Mouse (Mus musculus) cerebellum, adult 2 months (tissue): ENCODE measurements around the gene Cntnap2. TPM values are rescaled to one million over a fixed set of nuclear protein-coding genes. Genes with fewer than 3 reads are reported as not detected.

Experiments used
- DNase-seq, 2 experiments: peaks; one replicate each; pipeline ENCODE4 v3.0.0; 2021
- H3K27ac ChIP-seq: fragments of 200-500 bp; 2 replicates; pipeline ENCODE4 v1.5.1; 2012; ENCODE audit warnings: low read length, control low read depth, inconsistent platforms; ENCODE audit not compliant: insufficient read depth
- H3K27me3 ChIP-seq: fragments of 200-500 bp; 2 replicates; pipeline ENCODE4 v1.6.1; 2012; ENCODE audit warnings: inconsistent platforms, mild to moderate bottlenecking, low read length, moderate library complexity; ENCODE audit not compliant: control insufficient read depth, insufficient read depth
- H3K4me1 ChIP-seq: fragments of 200-500 bp; 2 replicates; pipeline ENCODE4 v1.6.1; 2011; ENCODE audit warnings: low read length; ENCODE audit not compliant: control insufficient read depth, insufficient read depth
- H3K4me3 ChIP-seq: fragments of 200-500 bp; replicated peaks from 2 replicates; pipeline ENCODE3; 2011; ENCODE audit warnings: mild to moderate bottlenecking, low read depth, low read length, control low read depth; ENCODE audit not compliant: insufficient read depth
- CTCF ChIP-seq: fragments of 200-500 bp; IDR thresholded peaks from 2 replicates; pipeline ENCODE4 v1.5.1; 2011; ENCODE audit warnings: low read depth, mild to moderate bottlenecking, control low read depth, low read length, moderate library complexity, borderline replicate concordance; ENCODE audit not compliant: insufficient read depth
- POLR2A ChIP-seq: fragments of 200-500 bp; IDR thresholded peaks from 2 replicates; pipeline ENCODE4 v1.6.1; 2011; ENCODE audit warnings: low read length, control low read depth, borderline replicate concordance; ENCODE audit not compliant: insufficient read depth
- WGBS: fragments of 180-500 bp; shearing (Covaris S2); methylation state at CpG from one replicate; pipeline ENCODE4 v1.1.7; 2018; 5-methylcytosine and 5-hydroxymethylcytosine counted together
- polyA plus RNA-seq: library from polyadenylated mRNA; depleted of rRNA; stranded (reverse); fragments of >200 nt; gene quantifications from 2 replicates; pipeline ENCODE4 v1.2.3, GENCODE M21; 2012

Gene Cntnap2
- polyA plus RNA-seq, 1 experiment = 32.4 TPM

- Histone ChIP-seq H3K4me1 (no peaks in the 10 kb centered on the region), H3K4me3 (no peak overlapping the region), H3K27ac (no peak overlapping the region), H3K27me3 (no peaks in the 10 kb centered on the region)
- TF ChIP-seq CTCF (no peak), POLR2A (no peak)
- DNase-seq = no peak
- 81% methylated on average over 2 of the region's 2 CpGs for WGBS
These were observed 1972.2 kb downstream of the Cntnap2 start for GRCm38 (mm10) chr6:47031362-47031761.

- H3K27me3 ChIP-seq = no peaks in the 10 kb centered on the region; the same call in 1 of the 2 replicates
- H3K4me1 ChIP-seq = no peaks in the 10 kb centered on the region
- no peak overlapping the region for H3K4me3 ChIP-seq
- WGBS = 21% methylated on average over 1 of the region's 1 CpGs
- H3K27ac ChIP-seq = no peak overlapping the region
- peak in 1 of 2 experiments; percentile 69 for DNase-seq
- TF ChIP-seq POLR2A = no peak
- no peak for TF ChIP-seq CTCF
These were observed 1983.4 kb downstream of the Cntnap2 start for GRCm38 (mm10) chr6:47042602-47043001.

DNA sequence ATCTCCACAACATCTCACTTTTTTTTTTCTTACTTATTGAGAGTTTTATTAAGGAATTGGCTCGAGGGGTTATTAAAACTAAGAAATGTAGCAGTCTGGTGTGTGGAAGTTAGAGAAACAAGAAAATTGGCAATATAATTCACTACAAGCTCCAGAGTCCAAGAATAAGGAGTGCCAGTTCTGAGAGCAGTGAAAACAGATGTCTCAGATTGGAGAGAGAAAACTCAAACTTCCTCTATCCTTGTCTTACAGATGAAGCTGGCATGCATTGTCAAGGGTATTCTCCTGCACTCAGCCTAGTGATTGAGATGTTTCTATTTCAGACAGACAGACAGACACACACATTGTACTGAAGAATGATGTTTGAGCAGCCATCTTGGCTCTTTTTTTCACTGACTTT, 1984.4 kb downstream of the Cntnap2 start:
- 93% methylated on average over 1 of the region's 1 CpGs for WGBS
- Histone ChIP-seq H3K4me3 (no peak overlapping the region), H3K27me3 (no peaks in the 10 kb centered on the region; the same call in 1 of the 2 replicates), H3K4me1 (no peaks in the 10 kb centered on the region), H3K27ac (no peak overlapping the region)
- DNase-seq = no peak
- TF ChIP-seq CTCF (no peak), POLR2A (no peak)

DNA sequence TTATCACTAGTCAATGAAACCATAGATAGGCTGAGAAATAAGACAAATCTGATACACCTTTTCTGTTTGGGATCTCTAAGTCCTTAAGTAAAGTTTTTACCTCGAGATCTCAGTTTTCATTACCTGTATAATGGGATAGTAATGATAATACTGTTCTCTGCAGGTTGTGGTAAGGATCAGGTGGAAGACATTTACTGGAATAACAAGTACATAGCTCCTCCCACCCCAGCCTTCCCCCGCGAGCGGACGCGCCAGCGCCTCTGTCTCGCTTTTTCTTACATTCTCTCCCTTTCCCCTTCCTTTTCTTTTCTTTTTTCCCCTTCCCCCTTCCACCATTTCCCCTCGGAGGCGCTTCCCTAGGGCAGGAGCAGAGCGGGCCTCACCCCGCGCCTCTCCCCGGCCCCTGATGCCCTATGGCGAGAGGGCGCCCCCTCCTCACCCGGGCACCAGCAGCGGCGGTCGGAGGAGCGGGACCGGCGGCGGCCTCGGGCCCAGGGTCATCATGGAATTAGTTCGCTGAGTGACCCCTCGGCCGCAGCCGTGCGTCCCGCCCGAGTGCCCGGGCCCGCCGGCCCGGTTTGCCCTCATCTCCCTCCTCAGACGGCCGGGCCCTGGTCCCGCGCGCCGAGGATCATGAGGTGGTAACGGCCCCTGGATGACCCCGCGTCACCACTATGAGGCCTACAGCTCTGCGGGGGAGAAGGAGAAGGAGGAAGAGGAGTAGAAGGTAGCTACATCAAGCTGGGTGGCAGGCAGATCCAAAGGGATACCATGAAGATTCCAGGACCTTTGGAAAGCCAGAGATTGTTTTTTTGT, 1985.4 kb downstream of the Cntnap2 start:
- no peaks in the 10 kb centered on the region; the same call in 1 of the 2 replicates for H3K27me3 ChIP-seq
- no peaks in the 10 kb centered on the region for H3K4me1 ChIP-seq
- 16% methylated on average over 46 of the region's 46 CpGs for WGBS
- no peak overlapping the region for H3K27ac ChIP-seq
- TF ChIP-seq CTCF = no peak
- no peak for TF ChIP-seq POLR2A
- peak overlapping the region; percentile 42 for H3K4me3 ChIP-seq
- no peak for DNase-seq

GRCm38 (mm10) chr6:47049051-47049450, 1989.9 kb downstream of the Cntnap2 start:
- TF ChIP-seq CTCF (no peak), POLR2A (no peak)
- H3K27ac ChIP-seq = no peak overlapping the region
- DNase-seq = no peak
- H3K4me1 ChIP-seq = no peaks in the 10 kb centered on the region
- H3K27me3 ChIP-seq = no peaks in the 10 kb centered on the region; the same call in 1 of the 2 replicates
- H3K4me3 ChIP-seq = no peak overlapping the region
- 87% methylated on average over 5 of the region's 5 CpGs for WGBS

GRCm38 (mm10) chr6:47050319-47051222, 1991.4 kb downstream of the Cntnap2 start:
- H3K27ac ChIP-seq = no peak overlapping the region
- TF ChIP-seq CTCF (no peak), POLR2A (no peak)
- no peak for DNase-seq
- no peaks in the 10 kb centered on the region for H3K27me3 ChIP-seq
- 63% methylated on average over 7 of the region's 7 CpGs for WGBS
- no peaks in the 10 kb centered on the region for H3K4me1 ChIP-seq
- H3K4me3 ChIP-seq = no peak overlapping the region

DNA sequence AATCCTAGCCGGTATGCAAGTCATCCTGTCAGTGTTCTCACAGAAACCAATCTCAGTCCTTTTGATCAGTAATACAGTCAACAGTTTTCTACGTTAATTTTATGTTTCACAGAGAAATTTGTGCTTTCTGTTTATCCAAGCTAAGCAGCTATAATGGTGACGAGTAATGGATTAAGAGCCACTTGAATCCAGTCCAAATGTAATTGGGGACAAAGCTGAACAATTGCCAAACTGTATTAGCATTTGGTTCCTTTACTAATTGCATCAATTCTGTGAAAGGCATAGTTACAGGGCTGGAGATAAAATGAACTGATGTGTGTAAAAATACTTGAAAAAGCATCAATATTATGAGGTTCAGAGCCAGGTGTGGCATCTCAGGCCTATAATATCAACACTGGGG, 2002.2 kb downstream of the Cntnap2 start:
- Histone ChIP-seq H3K27ac (no peak overlapping the region), H3K27me3 (no peaks in the 10 kb centered on the region), H3K4me3 (no peak overlapping the region), H3K4me1 (no peaks in the 10 kb centered on the region)
- TF ChIP-seq CTCF (no peak), POLR2A (no peak)
- 75% methylated on average over 3 of the region's 3 CpGs for WGBS
- no peak for DNase-seq
